Mouse (Mus musculus): Measurements from ENCODE around the gene Sap18. TPM values are rescaled to one million over a fixed set of nuclear protein-coding genes. Genes with fewer than 3 reads are reported as not detected.
A peak's percentile ranks its signal among the peaks of the same experiment; 100 is the strongest.
"Not testable (repeated sequence)": the region's sequence is repeated elsewhere in the genome, so short reads cannot be mapped to it uniquely, and the experiment has no call there.

Gene Sap18
- polyA plus RNA-seq, 1 experiment from 2014 or later = 16.1 TPM

DNA sequence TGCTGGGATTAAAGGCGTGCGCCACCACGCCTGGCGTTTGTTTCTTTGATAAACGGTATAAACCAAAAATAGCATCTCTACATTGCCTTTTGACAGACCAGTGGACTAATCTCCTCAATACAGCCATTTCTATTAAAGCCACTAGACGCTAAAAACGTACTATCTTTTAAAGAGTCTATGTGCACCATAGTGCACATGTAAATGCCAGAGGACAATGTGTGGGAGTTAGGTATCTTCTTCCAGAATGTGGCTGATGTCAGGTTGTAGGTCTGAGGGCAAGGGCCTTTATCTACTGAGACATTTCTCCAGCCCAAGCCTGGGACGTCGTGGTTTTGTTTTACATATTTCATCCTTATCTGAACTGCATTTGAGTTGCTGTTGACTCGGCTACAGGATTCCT, 37.2 kb downstream of the Sap18 start:
- Histone ChIP-seq H3K36me3 (peaks cover 26% of the 10 kb centered on the region), H3K4me3 (no peak overlapping the region), H3K9me3 (replicated peaks) (no peaks in the 10 kb centered on the region), H3K4me2 (peak overlapping the region; percentile 35), H3K27me3 (replicated peaks) (no peaks in the 10 kb centered on the region), H3K9ac (no peak overlapping the region), H3K4me1 (peaks cover 16% of the 10 kb centered on the region), H3K27ac (peak overlapping the region; percentile 45; the same call in 1 of the 2 replicates)
- 23% methylated on average over 10 of the region's 10 CpGs for WGBS (ENCODE audit: insufficient replicate concordance)
- ATAC-seq = peak; percentile 93

- WGBS (ENCODE audit: insufficient replicate concordance) = 62% methylated on average over 3 of the region's 3 CpGs
- no peak overlapping the region for H3K9ac ChIP-seq
- H3K27me3 ChIP-seq (replicated peaks) = no peaks in the 10 kb centered on the region
- peak; percentile 75 for ATAC-seq
- peaks cover 9% of the 10 kb centered on the region for H3K4me1 ChIP-seq
- H3K36me3 ChIP-seq = peaks cover 17% of the 10 kb centered on the region
- no peak overlapping the region for H3K27ac ChIP-seq
- no peaks in the 10 kb centered on the region for H3K9me3 ChIP-seq (replicated peaks)
- no peak overlapping the region for H3K4me3 ChIP-seq
- no peak overlapping the region for H3K4me2 ChIP-seq
Observed at GRCm38 (mm10) chr14:57844535-57844934, 46.6 kb downstream of the Sap18 start.

GRCm38 (mm10) chr14:57848061-57848460, 50.1 kb downstream of the Sap18 start:
- H3K4me3 ChIP-seq; H3K36me3 ChIP-seq; H3K9me3 ChIP-seq (replicated peaks); H3K27ac ChIP-seq; H3K27me3 ChIP-seq (replicated peaks); H3K9ac ChIP-seq; ATAC-seq; H3K4me2 ChIP-seq: not testable (repeated sequence)
- peaks cover 17% of the 10 kb centered on the region for H3K4me1 ChIP-seq
- 75% methylated on average over 5 of the region's 5 CpGs for WGBS (ENCODE audit: insufficient replicate concordance)

DNA sequence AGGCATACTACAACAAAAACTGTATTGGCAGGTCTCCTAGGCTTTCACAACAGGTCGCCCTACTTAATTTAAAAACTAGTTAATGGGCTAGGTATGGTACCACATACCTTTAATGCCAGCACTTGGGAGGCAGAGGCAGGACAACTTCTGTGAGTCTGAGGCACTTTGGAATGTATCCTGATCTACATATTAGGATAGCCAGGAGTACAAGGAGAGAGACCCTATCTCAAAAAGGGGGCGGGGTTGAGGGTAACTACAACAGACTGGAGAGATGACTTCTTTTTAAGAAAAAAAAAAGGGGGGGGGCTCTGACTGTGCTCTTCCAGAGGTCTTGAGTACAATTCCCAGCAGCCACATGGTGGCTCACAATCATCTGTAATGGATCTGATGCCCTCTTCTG, 50.7 kb downstream of the Sap18 start:
- H3K9me3 ChIP-seq (replicated peaks) = no peaks in the 10 kb centered on the region
- peaks cover 17% of the 10 kb centered on the region for H3K4me1 ChIP-seq
- H3K4me3 ChIP-seq = no peak overlapping the region
- H3K36me3 ChIP-seq = peaks cover 6% of the 10 kb centered on the region; the same call in 1 of the 2 replicates
- WGBS (ENCODE audit: insufficient replicate concordance) = 76% methylated on average over 2 of the region's 2 CpGs
- ATAC-seq = no peak
- H3K4me2 ChIP-seq = no peak overlapping the region
- H3K27me3 ChIP-seq (replicated peaks) = no peaks in the 10 kb centered on the region
- no peak overlapping the region for H3K27ac ChIP-seq
- H3K9ac ChIP-seq = no peak overlapping the region

DNA sequence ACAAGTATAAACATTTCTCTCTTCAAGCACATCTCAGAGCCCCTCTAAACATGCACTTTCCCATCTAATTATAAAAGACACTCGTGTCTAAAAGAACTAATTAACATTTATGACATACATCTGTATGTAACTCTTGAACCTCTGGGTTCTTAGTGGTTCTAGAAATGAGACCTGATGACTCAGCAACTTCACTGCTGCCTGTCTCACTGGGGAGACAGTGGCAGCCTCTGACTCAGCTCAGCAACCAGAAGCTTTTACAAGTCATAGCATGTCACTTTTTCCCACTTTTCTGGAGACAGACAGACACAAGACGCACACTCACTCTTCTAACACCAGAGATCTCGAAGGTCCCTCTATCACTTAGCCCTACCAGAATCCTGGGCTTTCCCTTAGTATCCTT, 52.4 kb downstream of the Sap18 start:
- Histone ChIP-seq H3K27ac (no peak overlapping the region), H3K4me2 (no peak overlapping the region), H3K4me3 (no peak overlapping the region), H3K36me3 (0 out of 2 replicates have a peak, but pooled peaks cover 3% of the 10 kb centered on the region), H3K27me3 (replicated peaks) (no peaks in the 10 kb centered on the region), H3K9me3 (replicated peaks) (no peaks in the 10 kb centered on the region), H3K9ac (no peak overlapping the region), H3K4me1 (peaks cover 8% of the 10 kb centered on the region; the same call in 1 of the 2 replicates)
- no peak for ATAC-seq
- 70% methylated on average over 3 of the region's 3 CpGs for WGBS (ENCODE audit: insufficient replicate concordance)

DNA sequence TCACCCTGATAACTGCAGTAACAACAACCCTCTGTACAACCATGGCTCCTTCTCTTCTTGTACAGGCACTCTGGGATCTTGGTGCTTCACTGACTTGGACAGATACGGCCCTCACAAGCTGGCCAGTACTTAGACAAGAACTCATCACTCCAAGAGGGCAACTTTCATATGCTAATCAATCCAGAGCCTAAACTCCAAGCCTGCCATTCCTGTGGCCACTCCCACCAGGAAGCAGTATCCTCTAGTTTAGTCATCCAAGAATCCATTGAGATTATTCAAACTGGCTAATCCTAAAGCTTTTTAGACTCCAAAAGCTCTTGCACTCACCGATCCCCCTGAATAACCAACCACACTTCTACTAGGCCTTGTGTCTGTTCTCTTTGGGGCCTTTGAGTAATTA, 55.0 kb downstream of the Sap18 start:
- Histone ChIP-seq H3K9ac (no peak overlapping the region), H3K4me1 (peaks cover 8% of the 10 kb centered on the region; the same call in 1 of the 2 replicates), H3K27me3 (replicated peaks) (no peaks in the 10 kb centered on the region), H3K4me2 (no peak overlapping the region), H3K4me3 (no peak overlapping the region), H3K36me3 (peaks cover 11% of the 10 kb centered on the region; the same call in 1 of the 2 replicates), H3K27ac (no peak overlapping the region), H3K9me3 (replicated peaks) (no peaks in the 10 kb centered on the region)
- 82% methylated on average over 2 of the region's 2 CpGs for WGBS (ENCODE audit: insufficient replicate concordance)
- ATAC-seq = no peak

GRCm38 (mm10) chr14:57856037-57856436, 58.1 kb downstream of the Sap18 start:
- H3K4me3 ChIP-seq; H3K27me3 ChIP-seq (replicated peaks); H3K4me1 ChIP-seq; H3K9ac ChIP-seq; H3K9me3 ChIP-seq (replicated peaks); H3K4me2 ChIP-seq; ATAC-seq; H3K27ac ChIP-seq: not testable (repeated sequence)
- peaks cover 15% of the 10 kb centered on the region; the same call in 1 of the 2 replicates for H3K36me3 ChIP-seq

Small RNAs within 50 kb of the gene (microRNA-seq; reads per million reads assigned to microRNA genes)
- 1.1 reads per million for gene Mir3077

Other genes with a start within 250 kb of the Sap18 start
- 53.6 and 54.5 TPM in 2 replicates for gene Eef1akmt1, start 226.6 kb upstream of the Sap18 start, polyA plus RNA-seq (2016; fragmentation: Nextera tagmentation; extraction: Ambion mirVana)
- gene Xpo4, start 132.8 kb upstream of the Sap18 start, polyA plus RNA-seq (2016; fragmentation: Nextera tagmentation; extraction: Ambion mirVana) = 28.9 and 29.3 TPM in 2 replicates
- gene Gm49361, start 52.1 kb upstream of the Sap18 start, polyA plus RNA-seq (2016; fragmentation: Nextera tagmentation; extraction: Ambion mirVana) = not detected in 2 replicates
- gene Lats2, start 39.8 kb upstream of the Sap18 start, polyA plus RNA-seq (2016; fragmentation: Nextera tagmentation; extraction: Ambion mirVana) = 6.6 and 7.3 TPM in 2 replicates
- 28.6 and 30.1 TPM in 2 replicates for gene Ska3, start 28.0 kb downstream of the Sap18 start, polyA plus RNA-seq (2016; fragmentation: Nextera tagmentation; extraction: Ambion mirVana)
- 193 and 200 TPM in 2 replicates for gene Mrpl57, start 28.1 kb downstream of the Sap18 start, polyA plus RNA-seq (2016; fragmentation: Nextera tagmentation; extraction: Ambion mirVana)
- gene Zdhhc20, start 92.1 kb downstream of the Sap18 start, polyA plus RNA-seq (2016; fragmentation: Nextera tagmentation; extraction: Ambion mirVana) = 17.5 and 18.4 TPM in 2 replicates
- gene Micu2, start 201.1 kb downstream of the Sap18 start, polyA plus RNA-seq (2016; fragmentation: Nextera tagmentation; extraction: Ambion mirVana) = 49.9 and 51.5 TPM in 2 replicates